Mouse (Mus musculus) brain, embryonic 14.5 days (tissue): ENCODE results near the gene Tbc1d10c.

ENCODE experiments used
- CTCF ChIP-seq: fragments of 200-500 bp; IDR thresholded peaks from 2 replicates; pipeline ENCODE4 v1.5.1; 2012; ENCODE audit warnings: inconsistent platforms, mild to moderate bottlenecking, moderate library complexity, borderline replicate concordance; ENCODE audit not compliant: insufficient read depth, insufficient read length; ENCODE audit errors: extremely low read depth
- POLR2A ChIP-seq: fragments of 200-500 bp; IDR thresholded peaks from 2 replicates; pipeline ENCODE4 v1.6.1; 2012; ENCODE audit warnings: mild to moderate bottlenecking, inconsistent platforms, borderline replicate concordance; ENCODE audit not compliant: poor library complexity, insufficient read depth, insufficient read length, severe bottlenecking; ENCODE audit errors: extremely low read depth

GRCm38 (mm10) chr19:4216041-4216685, 25.1 kb upstream of the Tbc1d10c start:
- TF ChIP-seq CTCF (peak; percentile 53; the same call in 1 of the 2 replicates), POLR2A (no peak)
